Mouse (Mus musculus): ENCODE measurements at regions not wholly inside any gene's neighbourhood (a gene's known extent, or its start where the extent isn't known, plus 50 kb on each side); places are given as distances from the start of the nearest gene placed in this dataset.
"Not testable (repeated sequence)": the region's sequence is repeated elsewhere in the genome, so short reads cannot be mapped to it uniquely, and the experiment has no call there.

DNA sequence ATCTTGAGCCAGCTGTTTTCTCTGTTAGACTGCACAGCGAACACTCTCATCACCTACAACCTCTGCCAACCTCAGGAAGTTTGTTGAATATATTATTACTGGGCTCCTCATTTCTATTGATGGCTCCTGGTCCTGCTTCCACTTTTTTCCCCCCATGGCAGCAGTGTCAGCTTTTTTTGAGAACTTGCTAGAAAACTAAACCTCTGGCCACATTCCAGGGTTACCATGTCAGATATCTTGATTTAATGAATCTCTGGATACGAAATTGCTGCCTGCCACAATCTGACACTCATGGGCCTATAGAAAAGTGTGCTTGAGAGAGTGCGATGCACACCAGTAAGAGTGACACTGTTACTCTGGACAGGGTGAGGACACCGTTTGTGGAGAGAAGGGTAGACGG, 170.6 kb upstream of the Slc25a13 start:
- no peak for DNase-seq (ENCODE audit: low spot score)

DNA sequence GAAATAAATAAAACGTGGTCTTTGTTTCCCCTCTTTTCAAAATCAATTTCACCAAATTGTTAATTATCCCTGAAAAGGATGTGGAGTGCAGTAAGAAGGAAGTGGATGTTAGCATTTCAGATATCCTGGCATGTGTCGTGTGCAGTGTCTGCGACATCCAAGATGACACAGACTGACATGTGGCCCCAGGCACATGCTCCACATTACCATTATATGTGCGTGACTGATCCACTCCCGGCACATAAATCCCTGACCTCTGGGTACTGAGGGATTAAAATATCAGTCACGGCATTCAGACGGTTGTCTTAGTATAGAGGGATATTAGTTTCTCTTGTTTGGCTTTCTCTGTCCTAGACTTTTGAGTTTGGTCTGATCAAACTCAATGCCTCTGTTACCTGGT, 168.0 kb upstream of the Slc25a13 start:
- no peak for DNase-seq (ENCODE audit: low spot score)

DNA sequence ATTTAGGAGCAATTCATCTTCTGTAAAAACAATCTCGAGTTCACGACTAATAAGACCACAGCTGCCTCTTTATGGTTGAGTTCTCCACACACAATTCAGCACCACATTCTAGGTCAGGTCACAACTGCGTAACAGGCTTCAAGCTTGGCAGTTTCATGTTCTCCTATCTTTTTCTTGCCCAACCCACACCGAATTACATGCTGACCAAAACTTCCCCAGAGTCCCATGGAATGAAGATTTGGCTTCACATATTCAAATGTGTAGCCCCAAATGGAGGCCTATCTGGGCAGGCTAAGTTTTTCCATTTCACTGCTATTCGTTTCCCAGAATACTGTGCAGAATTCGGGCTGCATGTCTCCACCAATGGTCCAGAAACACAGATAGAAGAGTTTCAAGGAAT, 167.5 kb upstream of the Slc25a13 start:
- DNase-seq (ENCODE audit: low spot score) = no peak

DNA sequence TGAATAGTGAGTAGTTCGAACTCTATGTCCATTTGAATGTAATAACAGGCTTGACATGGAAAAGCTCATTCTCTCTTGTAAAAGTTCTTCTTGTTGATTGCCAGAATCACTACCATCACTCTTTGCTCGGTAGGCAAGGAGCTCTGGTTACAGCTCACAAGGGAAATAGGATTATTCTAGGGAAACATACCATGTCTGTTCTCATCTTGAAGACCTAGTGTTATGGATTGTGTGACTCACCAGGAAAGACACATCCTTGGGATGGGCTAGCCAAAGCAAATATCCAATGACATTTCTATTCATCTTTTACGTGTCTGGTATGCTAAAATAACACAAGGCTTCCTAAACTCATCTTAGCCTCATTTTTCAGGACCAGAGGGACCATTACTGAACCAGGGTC, 155.4 kb upstream of the Slc25a13 start:
- DNase-seq (ENCODE audit: low spot score) = no peak

DNA sequence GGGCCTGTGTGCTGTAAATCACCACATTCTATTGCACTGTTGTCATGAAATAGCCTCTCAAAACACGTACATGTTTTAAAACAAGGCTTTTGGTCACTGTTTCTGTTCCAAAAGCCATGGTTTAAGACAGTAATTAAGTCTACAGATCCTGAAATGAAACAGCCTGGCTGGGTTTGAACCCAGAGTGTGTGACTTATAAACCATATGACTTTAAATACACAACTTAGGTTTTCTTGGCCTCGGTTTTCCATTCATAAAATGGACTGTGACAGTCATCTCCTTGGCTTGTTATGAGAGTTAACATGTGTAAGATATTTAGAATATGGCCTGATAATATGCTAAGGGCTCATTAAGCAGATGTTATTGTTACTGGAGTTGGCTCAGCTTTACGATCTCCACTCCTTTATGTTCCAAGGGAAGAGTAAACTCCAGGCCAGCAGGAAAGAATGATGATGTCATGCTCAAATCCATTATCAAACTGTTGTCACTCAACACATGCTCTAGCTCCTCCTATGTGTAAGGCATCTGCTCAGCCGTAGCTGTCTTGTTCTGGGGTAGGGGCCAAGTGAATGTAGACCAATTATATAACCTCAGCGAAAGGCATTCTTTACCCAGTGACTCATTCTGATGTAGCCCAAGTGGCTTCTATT, 154.6 kb upstream of the Slc25a13 start:
- no peak for DNase-seq (ENCODE audit: low spot score)

DNA sequence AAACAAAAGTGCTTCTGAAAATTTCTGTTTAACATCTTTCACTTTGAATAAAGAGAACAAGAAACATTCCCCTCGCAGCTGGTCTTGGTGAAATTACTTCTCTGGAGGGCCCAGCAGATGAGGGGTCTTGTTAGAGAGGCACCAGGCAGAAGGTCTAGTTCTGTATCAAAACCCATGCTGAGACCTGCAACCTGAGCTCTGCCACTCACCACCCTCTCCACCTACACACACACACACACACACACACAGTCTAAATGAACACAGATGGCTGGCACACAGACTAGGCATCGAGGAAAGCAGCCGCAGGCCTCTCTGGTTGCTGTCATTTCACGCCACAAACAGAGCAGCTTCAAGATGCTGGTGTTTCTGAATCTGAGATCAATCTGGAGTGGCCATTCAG, 147.1 kb upstream of the Slc25a13 start:
- no peak for DNase-seq (ENCODE audit: low spot score)

DNA sequence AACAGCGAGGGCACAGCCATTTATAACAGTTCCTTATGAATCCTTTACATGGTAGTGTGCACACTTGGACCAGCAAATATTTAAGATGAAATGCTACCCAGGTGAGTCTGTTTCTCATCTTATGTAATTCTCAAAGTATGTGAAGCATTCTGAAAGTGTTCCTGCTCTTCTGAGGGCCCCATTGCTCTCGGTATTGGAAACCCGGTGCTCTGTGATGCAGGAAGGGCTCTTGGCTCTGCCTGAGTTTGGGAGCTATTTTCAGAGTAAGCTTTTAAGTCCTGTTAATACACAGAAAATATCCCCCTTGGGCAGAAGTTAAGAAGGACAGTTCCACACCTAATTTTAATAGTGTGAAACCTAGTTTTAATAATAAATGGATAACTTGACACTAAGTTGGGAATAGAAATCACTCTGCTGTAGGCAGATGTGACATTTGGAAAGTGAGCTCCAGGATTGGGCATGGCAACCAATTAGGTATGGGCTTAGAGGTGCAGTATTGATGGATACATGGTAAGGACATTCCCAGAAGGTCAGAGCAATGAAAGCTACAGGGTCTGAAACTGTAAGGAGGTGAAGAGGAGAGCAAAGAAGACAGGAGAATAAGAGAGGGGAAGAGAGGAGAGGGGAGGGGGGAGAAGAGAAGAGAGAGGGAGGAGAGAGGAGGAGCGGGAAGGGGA, 145.8 kb upstream of the Slc25a13 start:
- DNase-seq (ENCODE audit: low spot score) = no peak

DNA sequence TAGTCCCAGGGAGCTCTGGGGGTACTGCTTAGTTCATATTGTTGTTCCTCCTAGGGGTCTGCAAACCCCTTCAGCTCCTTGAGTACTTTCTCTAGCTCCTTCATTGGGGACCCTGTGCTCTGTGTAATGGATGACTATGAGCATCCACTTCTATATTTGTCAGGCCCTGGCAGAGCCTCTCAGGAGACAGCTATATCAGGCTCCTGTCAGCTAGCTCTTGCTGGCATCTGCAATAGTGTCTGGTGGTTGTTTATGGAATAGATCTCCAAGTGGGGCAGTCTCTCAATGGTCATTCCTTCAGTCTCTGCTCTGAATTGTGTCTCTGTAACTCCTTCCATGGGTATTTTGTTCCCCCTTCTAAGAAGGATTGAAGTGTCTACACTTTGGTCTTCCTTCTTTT, 144.2 kb upstream of the Slc25a13 start:
- DNase-seq (ENCODE audit: low spot score) = not testable (repeated sequence)

DNA sequence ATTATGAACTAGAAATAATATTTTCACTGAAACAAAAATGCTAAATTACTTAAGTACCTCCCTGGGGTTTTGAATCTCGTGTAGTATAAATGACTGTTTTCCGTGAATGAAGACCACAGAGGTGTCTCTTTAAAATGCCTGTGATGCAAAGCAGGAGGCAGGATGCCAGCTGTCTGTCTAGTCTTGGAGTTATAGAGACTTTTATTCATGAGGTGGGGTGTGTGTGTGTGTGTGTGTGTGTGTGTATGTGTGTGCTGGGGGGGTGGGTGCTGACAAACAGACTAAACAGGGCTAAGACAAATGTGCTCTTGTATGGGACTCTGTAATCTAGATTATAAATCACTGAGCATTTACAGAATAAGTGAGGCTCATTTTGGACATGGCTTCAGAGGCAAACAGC, 140.5 kb upstream of the Slc25a13 start:
- DNase-seq (ENCODE audit: low spot score) = no peak

DNA sequence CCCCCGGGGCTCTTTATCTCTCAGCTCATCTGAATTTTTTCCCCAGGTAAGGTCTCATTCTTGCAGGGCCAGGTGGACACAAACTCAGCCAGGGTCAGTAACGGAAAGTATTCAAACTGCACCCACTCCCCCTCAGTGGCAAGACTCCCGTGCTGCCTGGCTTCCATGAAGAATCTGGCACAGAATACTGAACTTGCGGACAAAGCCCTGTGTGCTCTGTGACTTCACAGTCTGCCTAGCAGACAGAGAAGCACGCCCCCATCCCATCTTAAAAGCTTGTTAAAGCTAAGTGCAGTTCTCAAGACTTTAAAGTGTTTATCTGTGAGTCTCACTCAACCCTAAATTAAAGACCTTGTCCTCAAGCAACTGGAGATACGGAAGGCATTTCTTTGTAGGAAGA, 140.0 kb upstream of the Slc25a13 start:
- DNase-seq (ENCODE audit: low spot score) = no peak

DNA sequence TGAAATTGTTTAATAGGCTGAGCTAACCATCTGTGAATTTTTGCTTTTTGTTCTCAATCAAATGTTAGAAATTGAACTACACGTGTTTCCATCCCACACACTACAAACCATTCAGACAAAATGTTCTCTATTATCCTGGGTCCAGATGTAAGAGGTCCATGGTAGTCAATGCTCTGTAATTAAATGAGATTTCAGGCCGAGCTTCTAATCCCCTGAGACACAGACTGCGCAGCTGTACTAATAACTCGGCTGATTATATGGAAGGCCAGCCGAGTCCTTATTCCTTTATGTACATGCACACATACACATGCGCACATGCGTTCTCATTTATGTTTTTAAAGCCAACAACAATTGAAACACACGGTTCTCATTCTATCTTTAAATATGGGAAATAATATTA, 118.3 kb upstream of the Slc25a13 start:
- no peak for DNase-seq (ENCODE audit: low spot score)

DNA sequence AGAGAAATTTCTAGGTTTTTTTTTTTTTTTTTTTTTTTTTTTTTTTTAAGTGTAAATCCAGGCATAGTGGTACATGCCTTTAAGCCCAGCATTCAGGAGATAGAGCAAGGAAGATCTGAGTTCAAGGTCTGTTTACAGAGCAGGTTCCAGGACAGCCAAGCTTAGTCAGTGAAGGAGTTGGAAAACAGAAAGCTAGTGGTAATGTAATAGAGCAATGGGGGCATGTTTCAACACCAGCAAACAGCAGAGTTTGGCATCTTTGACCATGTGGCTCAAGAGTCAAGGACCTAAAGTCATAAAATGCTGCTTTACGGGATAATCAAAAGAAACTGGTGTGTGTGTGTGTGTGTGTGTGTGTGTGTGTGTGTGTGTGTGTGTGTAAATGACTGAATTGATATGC, 113.3 kb upstream of the Slc25a13 start:
- no peak for DNase-seq (ENCODE audit: low spot score)

DNA sequence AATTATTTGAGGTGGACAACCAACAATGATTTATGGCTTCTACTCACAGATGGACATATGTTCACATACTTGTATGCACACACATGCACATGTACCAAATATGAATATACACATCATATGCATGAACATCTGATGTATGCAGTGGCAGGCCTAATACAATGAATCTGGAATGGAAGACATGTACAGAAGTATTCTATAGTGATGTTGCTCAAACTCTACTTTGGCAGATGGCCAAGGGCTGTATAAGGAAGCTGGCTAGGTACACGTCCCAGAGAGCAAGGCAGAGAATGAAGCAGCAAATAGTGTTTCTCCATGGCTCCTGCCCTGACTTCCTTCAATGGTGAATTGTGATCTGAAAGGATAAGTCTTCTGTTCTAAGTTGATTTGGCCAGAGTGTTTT, 108.5 kb upstream of the Slc25a13 start:
- no peak for DNase-seq (ENCODE audit: low spot score)

DNA sequence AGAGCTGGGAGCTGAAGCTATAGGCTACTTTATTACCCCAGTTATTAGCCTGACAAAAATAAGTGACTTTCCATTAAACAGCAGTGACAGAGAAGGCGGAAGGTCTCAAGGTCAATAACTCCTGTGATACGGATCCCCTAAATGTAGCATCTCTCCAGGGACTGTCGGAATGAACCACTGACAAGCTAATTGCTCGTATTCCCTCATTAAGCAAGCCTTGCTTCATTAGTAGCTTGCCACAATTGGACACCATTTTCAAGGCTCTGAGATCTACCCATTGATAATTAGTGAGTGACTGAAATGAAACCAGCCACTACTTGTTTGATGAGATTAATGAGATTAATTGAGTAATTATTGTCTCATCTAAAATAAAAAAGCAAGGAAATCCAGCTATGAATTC, 99.8 kb upstream of the Slc25a13 start:
- no peak for DNase-seq (ENCODE audit: low spot score)

DNA sequence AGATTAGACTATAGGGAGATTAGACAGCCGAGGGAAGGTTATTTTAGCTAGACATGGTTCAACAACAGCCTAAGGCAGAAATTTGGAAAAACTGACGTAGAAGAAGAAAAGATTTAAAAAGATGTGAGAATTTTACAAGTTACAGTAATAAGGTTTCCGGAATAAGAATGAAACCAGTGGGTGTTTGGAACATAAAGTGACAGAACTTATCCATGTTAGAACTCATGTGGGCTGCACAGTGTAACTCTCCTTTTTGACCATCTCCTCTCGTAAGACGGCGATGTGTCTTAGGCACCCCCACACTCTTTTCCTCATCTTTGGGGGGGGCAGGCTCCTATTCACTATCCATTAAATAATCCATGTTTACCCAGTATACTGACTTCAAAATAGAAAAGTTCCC, 96.2 kb upstream of the Slc25a13 start:
- DNase-seq (ENCODE audit: low spot score) = no peak

DNA sequence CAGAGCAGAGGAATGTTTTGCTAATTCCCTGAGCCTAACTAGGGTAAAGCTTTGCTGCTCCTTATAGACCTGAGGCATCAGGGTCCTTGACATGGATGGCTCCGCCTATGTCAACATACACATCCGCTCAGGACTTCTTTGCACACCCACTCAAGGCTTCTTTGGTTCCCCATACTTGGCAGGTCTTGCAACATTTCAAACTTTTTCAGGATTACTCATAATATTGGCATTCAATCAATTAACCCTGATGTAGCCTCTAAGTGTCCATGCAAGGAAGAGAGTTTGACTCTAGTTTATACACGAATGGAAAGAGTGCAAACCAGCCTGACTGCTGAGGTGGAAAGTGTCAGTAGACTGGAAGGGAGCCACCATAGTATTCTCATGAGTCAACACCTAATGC, 93.2 kb upstream of the Slc25a13 start:
- no peak for DNase-seq (ENCODE audit: low spot score)

DNA sequence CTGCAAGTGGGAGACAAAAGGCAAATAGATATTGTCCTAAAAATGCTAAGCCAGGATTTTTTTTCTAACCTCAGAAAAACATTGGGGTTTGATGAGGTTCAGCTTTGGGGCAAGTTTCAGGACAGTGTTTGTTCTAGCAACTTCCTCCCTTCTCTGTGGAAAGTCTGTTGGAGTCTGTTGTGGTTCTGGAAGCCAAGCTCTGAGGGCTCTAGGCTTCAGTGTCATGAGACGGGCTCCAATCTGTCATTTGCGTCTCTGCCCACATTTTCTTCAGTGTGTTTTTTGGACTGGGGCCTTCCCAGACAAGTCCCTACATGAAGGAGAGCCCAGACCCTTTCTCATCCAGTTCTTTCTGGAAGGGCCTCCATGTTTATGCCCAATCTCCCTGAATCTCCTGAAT, 90.6 kb upstream of the Slc25a13 start:
- DNase-seq (ENCODE audit: low spot score) = no peak

DNA sequence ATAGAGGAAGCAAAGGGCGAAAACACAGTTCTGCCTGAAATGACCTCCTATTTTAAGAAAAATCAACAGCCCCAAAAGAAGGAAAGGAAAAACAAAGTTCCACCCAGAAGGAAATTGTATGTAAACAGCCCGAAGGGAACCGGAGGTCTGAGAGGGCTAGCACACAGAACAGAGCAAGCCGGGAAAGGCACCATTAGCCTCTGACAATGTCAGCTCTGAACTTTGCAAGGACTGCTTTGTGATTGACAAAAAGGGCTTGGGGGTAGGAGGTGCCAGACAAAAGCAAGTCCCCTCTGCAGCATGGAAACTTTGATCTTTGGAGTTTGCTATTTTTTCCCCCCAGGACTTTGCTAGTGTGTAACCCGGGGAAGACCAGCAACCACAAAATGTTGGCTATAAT, 86.8 kb upstream of the Slc25a13 start:
- no peak for DNase-seq (ENCODE audit: low spot score)

DNA sequence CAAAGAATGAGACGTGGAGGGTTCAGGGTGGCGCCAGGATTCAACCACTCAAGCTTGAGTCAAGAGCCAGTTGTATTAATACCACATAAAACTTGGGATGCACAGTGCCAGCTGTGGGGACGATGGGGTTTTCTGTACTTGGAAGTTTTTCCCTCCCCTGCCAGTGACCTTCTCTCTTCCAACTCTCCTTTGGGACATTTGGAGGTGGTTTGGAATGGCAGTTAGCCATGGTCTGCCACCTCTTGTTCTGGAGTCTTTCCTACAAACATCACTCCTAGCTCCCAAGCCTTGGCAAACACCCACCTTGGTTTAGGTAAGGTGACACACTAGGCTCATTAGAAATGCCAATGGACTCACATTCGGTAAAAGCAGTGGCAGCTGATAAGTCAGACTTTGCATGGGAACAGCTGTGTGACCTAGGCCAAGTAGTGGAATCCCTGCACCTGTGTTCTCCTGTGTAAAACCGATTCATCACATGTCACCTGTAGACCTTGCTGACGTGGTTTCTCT, 84.1 kb upstream of the Slc25a13 start:
- DNase-seq (ENCODE audit: low spot score) = no peak

DNA sequence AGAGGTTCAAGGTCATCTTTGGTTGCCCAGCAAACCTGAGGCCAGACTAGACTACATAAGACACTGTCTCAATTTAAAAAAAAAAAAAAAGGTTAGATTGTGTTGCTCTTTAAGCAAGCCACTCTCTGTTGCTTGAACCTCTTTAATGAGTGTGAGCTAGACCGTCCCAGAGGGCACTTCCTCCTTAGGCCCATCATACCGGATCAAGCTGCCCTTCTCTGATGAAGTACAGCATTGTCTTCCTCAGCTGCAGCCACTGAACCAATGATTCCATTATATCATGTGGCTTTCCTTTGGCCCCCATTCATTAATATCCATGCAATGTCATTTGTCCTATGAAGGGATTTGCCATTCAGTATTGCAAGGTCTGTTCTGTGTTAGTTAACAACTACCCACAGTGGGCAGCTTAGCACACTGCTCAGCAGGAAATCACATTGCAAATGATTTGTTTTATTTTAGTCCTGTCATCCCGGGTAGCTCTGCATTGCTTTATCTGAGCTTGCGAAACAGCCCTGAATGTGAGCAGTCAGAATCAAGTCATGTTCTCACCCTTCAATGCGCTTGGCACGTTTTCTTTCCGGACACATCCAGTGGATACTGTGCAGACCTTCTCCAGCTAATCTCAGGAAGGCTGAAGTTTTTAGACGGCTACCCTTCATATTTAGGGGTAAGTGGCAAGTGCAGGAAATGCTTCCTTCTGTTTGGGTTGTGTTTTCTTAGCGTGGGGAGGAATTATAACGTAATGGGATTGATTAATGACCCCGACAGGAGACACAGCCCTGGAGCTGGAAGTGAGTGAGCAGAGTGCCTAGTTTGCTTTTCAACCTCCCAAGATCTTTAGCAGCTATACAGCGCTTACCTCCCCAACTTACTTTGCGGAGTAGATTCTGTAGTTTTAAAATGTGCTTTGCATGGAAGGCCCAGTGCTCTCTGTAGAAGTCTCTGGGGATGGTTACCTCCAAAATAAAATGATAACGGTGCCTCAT, 82.2 kb upstream of the Slc25a13 start:
- DNase-seq (ENCODE audit: low spot score) = no peak

DNA sequence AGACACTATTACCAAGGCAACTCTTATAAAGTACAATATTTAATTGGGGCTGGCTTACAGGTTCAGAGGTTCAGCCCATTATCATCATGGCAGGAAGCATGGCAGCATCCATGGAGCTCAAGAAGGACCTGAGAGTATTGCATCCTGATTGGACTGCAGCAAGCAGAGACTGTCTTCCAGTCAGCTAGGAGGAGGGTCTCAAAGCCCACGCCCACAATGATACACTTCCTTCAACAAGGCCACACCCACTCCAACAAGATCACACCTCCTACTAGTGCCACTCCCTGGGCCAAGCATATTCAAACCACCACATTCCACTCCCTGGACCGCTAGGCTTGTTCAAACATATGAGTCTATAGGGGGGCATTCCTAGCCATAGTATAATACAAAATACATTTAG, 78.6 kb upstream of the Slc25a13 start:
- not testable (repeated sequence) for DNase-seq (ENCODE audit: low spot score)

DNA sequence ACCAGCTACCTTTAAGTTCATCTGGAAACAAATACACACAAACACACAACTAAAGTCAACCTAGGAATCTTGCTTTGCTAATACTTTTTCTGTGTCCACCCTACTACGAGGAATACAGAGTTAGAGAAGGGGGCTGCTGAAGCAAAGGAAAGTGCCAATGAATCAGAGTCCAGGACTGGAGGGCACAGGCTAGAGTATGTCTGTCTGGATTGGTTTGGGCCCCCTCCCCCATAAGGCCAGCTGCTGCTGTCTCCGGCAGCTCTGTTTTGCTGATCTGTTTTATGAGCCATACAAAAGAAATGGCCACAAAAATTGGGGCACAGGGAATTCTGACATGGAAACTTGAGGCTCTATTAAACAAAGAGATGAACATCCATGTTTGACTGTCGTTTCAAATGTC, 74.8 kb upstream of the Slc25a13 start:
- no peak for DNase-seq (ENCODE audit: low spot score)

DNA sequence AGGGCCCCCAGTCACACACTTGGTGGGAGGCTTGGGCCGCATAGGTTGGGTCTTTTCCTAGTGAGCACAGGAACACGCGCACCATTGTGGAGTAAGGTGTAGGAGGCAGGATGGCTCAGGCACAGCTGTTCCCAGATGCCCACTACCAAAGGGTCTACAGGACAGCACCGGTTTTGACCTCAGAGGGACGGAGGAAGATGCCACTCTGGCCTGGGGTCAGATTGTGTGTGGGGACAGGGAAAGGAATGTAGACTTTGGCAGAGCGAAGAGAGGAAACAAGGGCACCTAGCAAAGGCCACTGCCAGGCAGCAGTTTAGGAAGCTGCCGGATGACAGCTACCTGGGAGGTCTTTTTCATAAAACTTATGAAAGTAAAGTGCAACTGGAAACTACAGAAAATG, 73.5 kb upstream of the Slc25a13 start:
- DNase-seq (ENCODE audit: low spot score) = no peak
